In the genomic region with DNA sequence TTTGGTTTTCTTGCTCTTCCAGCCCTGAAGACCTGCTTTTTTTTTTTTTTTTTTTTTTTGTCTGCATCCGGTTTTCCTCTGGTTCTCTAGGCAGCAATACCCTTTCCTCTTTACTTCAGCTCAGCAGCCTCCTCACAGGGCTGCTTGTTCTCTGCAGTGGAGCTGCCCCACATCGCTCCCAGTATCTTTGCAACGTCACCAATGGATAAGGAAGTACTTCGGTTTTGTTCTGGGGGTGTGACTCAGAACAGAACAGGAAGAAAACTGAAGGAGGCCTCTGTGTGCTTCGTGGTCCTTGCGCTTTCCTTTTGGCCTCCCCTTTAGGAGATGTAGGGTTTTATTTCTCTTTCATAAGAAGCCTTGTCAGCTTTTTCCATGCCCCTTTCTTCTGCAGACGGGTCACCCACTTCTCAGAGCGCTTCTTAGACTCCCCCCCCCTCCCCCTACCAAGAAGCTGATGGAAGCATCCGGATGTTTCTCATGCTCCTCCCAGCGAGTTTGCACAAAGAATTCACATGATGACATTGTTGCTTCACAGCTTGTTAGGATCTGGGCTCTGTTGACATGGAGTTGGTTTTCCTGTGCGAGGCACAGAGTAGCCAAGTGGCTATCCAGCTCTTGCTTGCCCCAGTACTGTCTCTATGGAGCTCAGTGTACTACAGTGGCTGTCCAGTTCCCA, we compare ENCODE assay signal across 11 mouse cellular contexts.
DNase-seq lines count a peak whose midpoint lies in the region; ATAC-seq and TF ChIP-seq lines count a peak whose summit lies in the region.
"Had no signal": no experiment of that assay in that cellular context is flagged by ENCODE, and none has a peak within 500 bp of the region (broad histone marks: within the 10 kb centered on the region; RNA-seq: fewer than 3 reads in every experiment).

No protein-coding gene starts in this region.

- no peak overlapping the region for H3K4me2 ChIP-seq in liver, embryonic 11.5 days
- H3K4me2 ChIP-seq in kidney, postnatal 0 days (ENCODE audit: low read length) = 0 out of 2 replicates have a peak overlapping the region, but pooled peaks have one; percentile 18
- H3K4me2 ChIP-seq: embryonic facial prominence, embryonic 13.5 days; stomach, embryonic 15.5 days had no signal

- H3K4me1 ChIP-seq in liver, adult 2 months (ENCODE audit: control insufficient read depth, insufficient read depth, low read length) = no peaks in the 10 kb centered on the region
- H3K4me1 ChIP-seq in liver, embryonic 11.5 days (replicated peaks; ENCODE audit: control insufficient read depth, insufficient read depth, low read length) = no peaks in the 10 kb centered on the region
- no peaks in the 10 kb centered on the region for H3K4me1 ChIP-seq in kidney, postnatal 0 days (replicated peaks; ENCODE audit: insufficient read depth, low read length)
- no peaks in the 10 kb centered on the region; the same call in 1 of the 2 replicates for H3K4me1 ChIP-seq in limb, embryonic 10.5 days
- H3K4me1 ChIP-seq: stomach, embryonic 15.5 days had no signal

- no peak overlapping the region for H3K4me3 ChIP-seq in liver, adult 2 months (ENCODE audit: insufficient read depth, low read depth, low read length)
- H3K4me3 ChIP-seq in liver, embryonic 11.5 days (ENCODE audit: low read depth, low read length) = no peak overlapping the region
- H3K4me3 ChIP-seq in kidney, postnatal 0 days (replicated peaks; ENCODE audit: low read depth, low read length) = no peak overlapping the region
- no peak overlapping the region for H3K4me3 ChIP-seq in limb, embryonic 10.5 days
- H3K4me3 ChIP-seq: embryonic facial prominence, embryonic 13.5 days; stomach, embryonic 15.5 days had no signal

- no peaks in the 10 kb centered on the region for H3K9me3 ChIP-seq in liver, embryonic 11.5 days (ENCODE audit: control insufficient read depth, low read length)
- H3K9me3 ChIP-seq in kidney, postnatal 0 days (replicated peaks; ENCODE audit: low read length) = no peaks in the 10 kb centered on the region
- no peaks in the 10 kb centered on the region for H3K9me3 ChIP-seq in limb, embryonic 10.5 days (replicated peaks)
- H3K9me3 ChIP-seq: embryonic facial prominence, embryonic 13.5 days; stomach, embryonic 15.5 days had no signal

- no peak for TF ChIP-seq POLR2A in liver, adult 2 months (IDR thresholded peaks at IDR 0.05; ENCODE audit: extremely low read depth, insufficient read depth, low read length)

- H3K27me3 ChIP-seq in liver, adult 2 months (ENCODE audit: control insufficient read depth, insufficient read depth, low read length) = no peaks in the 10 kb centered on the region
- H3K27me3 ChIP-seq in liver, embryonic 11.5 days (replicated peaks; ENCODE audit: control insufficient read depth, insufficient read depth, low read length) = no peaks in the 10 kb centered on the region
- no peaks in the 10 kb centered on the region for H3K27me3 ChIP-seq in kidney, postnatal 0 days (ENCODE audit: insufficient read depth, low read length)
- no peaks in the 10 kb centered on the region for H3K27me3 ChIP-seq in limb, embryonic 10.5 days (ENCODE audit: low read depth, poor library complexity, severe bottlenecking)
- H3K27me3 ChIP-seq: embryonic facial prominence, embryonic 13.5 days; stomach, embryonic 15.5 days had no signal

- DNase-seq in liver, adult 2 months (ENCODE audit: extremely low read depth, low read depth, low spot score) = peak; percentile 28
- DNase-seq in liver, embryonic 11.5 days (ENCODE audit: low spot score) = no peak
- DNase-seq in heart, adult 8-10 months (ENCODE audit: low spot score) = peak; percentile 76
- DNase-seq in kidney, postnatal 0 days (ENCODE audit: low spot score) = peak; percentile 58
- DNase-seq in skeletal muscle tissue, adult 2 months (ENCODE audit: low read depth, low spot score) = peak; percentile 7
- DNase-seq in embryo, embryonic 11 days = no peak
- no peak for DNase-seq in thymus, postnatal 36 days
- DNase-seq in limb, embryonic 10.5 days (ENCODE audit: low spot score) = no peak
- DNase-seq: adrenal gland, postnatal 25 days had no signal

- no peaks in the 10 kb centered on the region for H3K36me3 ChIP-seq in liver, adult 2 months (ENCODE audit: control insufficient read depth, insufficient read depth, low read length)
- H3K36me3 ChIP-seq in liver, embryonic 11.5 days (ENCODE audit: control insufficient read depth, insufficient read depth, low read length) = no peaks in the 10 kb centered on the region
- no peaks in the 10 kb centered on the region for H3K36me3 ChIP-seq in kidney, postnatal 0 days (ENCODE audit: insufficient read depth, low read length)
- H3K36me3 ChIP-seq in limb, embryonic 10.5 days = no peaks in the 10 kb centered on the region
- H3K36me3 ChIP-seq: embryonic facial prominence, embryonic 13.5 days; stomach, embryonic 15.5 days had no signal

- no peak for TF ChIP-seq CTCF in liver, adult 2 months (IDR thresholded peaks at IDR 0.05; ENCODE audit: low read depth, low read length)
- no peak for TF ChIP-seq CTCF in kidney, postnatal 0 days (IDR thresholded peaks at IDR 0.05; ENCODE audit: low read depth)

- 63% methylated on average over 11 of the region's 11 CpGs for WGBS in liver, adult 2 months
- 44% methylated on average over 11 of the region's 11 CpGs for WGBS in liver, embryonic 11.5 days
- WGBS in kidney, postnatal 0 days = 59% methylated on average over 11 of the region's 11 CpGs
- WGBS in limb, embryonic 10.5 days = 81% methylated on average over 11 of the region's 11 CpGs

- 0 out of 2 replicates have a peak overlapping the region, but pooled peaks have one; percentile 29 for H3K27ac ChIP-seq in liver, adult 2 months (replicated peaks; ENCODE audit: insufficient read depth, low read depth, low read length)
- H3K27ac ChIP-seq in liver, embryonic 11.5 days (ENCODE audit: low read depth, low read length) = no peak overlapping the region
- H3K27ac ChIP-seq in kidney, postnatal 0 days = peak overlapping the region; percentile 31; the same call in 1 of the 2 replicates
- H3K27ac ChIP-seq in limb, embryonic 10.5 days = no peak overlapping the region
- H3K27ac ChIP-seq: embryonic facial prominence, embryonic 13.5 days; stomach, embryonic 15.5 days had no signal

- H3K9ac ChIP-seq in liver, adult 2 months (ENCODE audit: low read depth, low read length) = no peak overlapping the region
- no peak overlapping the region for H3K9ac ChIP-seq in liver, embryonic 11.5 days (ENCODE audit: low read depth, low read length)
- no peak overlapping the region for H3K9ac ChIP-seq in kidney, postnatal 0 days (ENCODE audit: low read depth, low read length)
- H3K9ac ChIP-seq: embryonic facial prominence, embryonic 13.5 days; stomach, embryonic 15.5 days had no signal

- ATAC-seq in liver, embryonic 11.5 days (replicated peaks; ENCODE audit: low FRiP score) = no peak
- no peak for ATAC-seq in kidney, postnatal 0 days (replicated peaks; ENCODE audit: low FRiP score, low read depth)

- no peaks in the 10 kb centered on the region for H3K79me2 ChIP-seq in liver, adult 2 months (ENCODE audit: control insufficient read depth, insufficient read depth, low read length)

Comparison
In these comparisons a context has a peak if more than half of its experiments do, and no peak if none do; other contexts are left out.
1. DNase-seq: peak in liver, adult 2 months (single experiment), heart, adult 8-10 months (single experiment), kidney, postnatal 0 days (single experiment) and skeletal muscle tissue, adult 2 months (single experiment); none in liver, embryonic 11.5 days (single experiment), embryo, embryonic 11 days (single experiment), thymus, postnatal 36 days (0 of 2) and limb, embryonic 10.5 days (single experiment).
2. H3K27ac ChIP-seq: peak in liver, adult 2 months (single experiment) and kidney, postnatal 0 days (single experiment); none in liver, embryonic 11.5 days (single experiment) and limb, embryonic 10.5 days (single experiment).